ENCODE assay signal across 29 mouse cellular contexts in the genomic region with DNA sequence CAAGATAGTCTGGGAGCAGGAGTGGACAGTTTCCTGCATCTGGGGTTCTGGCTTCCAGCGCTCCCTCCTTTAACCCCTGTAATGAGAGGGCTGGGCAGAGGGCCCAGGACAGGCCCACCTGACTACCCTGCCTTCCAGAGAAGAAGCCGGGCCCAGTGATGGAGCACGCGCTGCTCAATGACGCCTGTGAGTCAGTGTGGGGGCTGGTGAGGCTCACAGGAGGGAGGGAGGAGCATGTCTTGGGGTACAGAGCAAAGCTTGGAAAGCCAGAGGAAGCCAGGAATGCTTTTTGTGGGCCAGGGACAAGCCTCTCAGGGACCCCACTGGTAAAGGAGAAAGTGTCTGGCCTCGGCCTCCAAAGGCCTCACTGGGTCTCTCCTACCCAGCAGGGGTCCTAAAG. TPM values are rescaled to one million over a fixed set of nuclear protein-coding genes. Genes with fewer than 3 reads are reported as not detected.
DNase-seq lines count a peak whose midpoint lies in the region.
"Had no signal": no experiment of that assay in that cellular context is flagged by ENCODE, and none has a peak within 500 bp of the region (broad histone marks: within the 10 kb centered on the region; RNA-seq: fewer than 3 reads in every experiment).

No protein-coding gene starts in this region.

- 86% methylated on average over 6 of the region's 6 CpGs for WGBS in embryonic facial prominence, embryonic 10.5 days

- peaks cover 18% of the 10 kb centered on the region for H3K4me1 ChIP-seq in embryonic facial prominence, embryonic 10.5 days

- H3K4me3 ChIP-seq in embryonic facial prominence, embryonic 10.5 days, result no peak overlapping the region
- H3K4me3 ChIP-seq: forebrain, embryonic 13.5 days; heart, embryonic 10.5 days; heart, embryonic 15.5 days; limb, embryonic 12.5 days; lung, embryonic 15.5 days; myocyte; neural tube, embryonic 12.5 days had no signal

- H3K27ac ChIP-seq in embryonic facial prominence, embryonic 10.5 days (replicated peaks), result 0 out of 2 replicates have a peak overlapping the region, but pooled peaks have one; percentile 15
- H3K27ac ChIP-seq: forebrain, embryonic 13.5 days; heart, embryonic 10.5 days; heart, embryonic 15.5 days; limb, embryonic 12.5 days; lung, embryonic 15.5 days; neural tube, embryonic 12.5 days; stomach, postnatal 0 days had no signal

- peaks cover 46% of the 10 kb centered on the region for H3K36me3 ChIP-seq in embryonic facial prominence, embryonic 10.5 days (replicated peaks)
- H3K36me3 ChIP-seq: neural tube, embryonic 12.5 days had no signal

- peak; percentile 5 to 21 for DNase-seq in layer of hippocampus, adult 18-20 months (ENCODE audit: low spot score in 2 of 2)
- no peak for DNase-seq in layer of hippocampus, postnatal 25 days (ENCODE audit: extremely low spot score in 1 of 2, low spot score in 1 of 2)
- DNase-seq in right cerebral cortex, adult 18-20 months, result peak; percentile 52
- no peak for DNase-seq in right cerebral cortex, postnatal 14 days
- no peak for DNase-seq in embryonic facial prominence, embryonic 10.5 days (ENCODE audit: low spot score)
- peak; percentile 19 to 24 for DNase-seq in right cerebral cortex, postnatal 36 days (ENCODE audit: low spot score in 2 of 2)
- no peak for DNase-seq in ovary, postnatal 36 days (ENCODE audit: low spot score)
- DNase-seq: adrenal gland, postnatal 25 days; cerebellum, adult 18-20 months; cerebellum, postnatal 10 days; gastrocnemius, postnatal 14 days; kidney, adult 18-20 months; kidney, postnatal 36 days; spleen, adult 18-20 months; thymus, adult 2 months; thymus, postnatal 36 days had no signal

- no peaks in the 10 kb centered on the region for H3K9me3 ChIP-seq in embryonic facial prominence, embryonic 10.5 days
- H3K9me3 ChIP-seq: forebrain, embryonic 13.5 days; heart, embryonic 10.5 days; heart, embryonic 15.5 days; limb, embryonic 12.5 days; neural tube, embryonic 12.5 days had no signal

- H3K27me3 ChIP-seq in embryonic facial prominence, embryonic 10.5 days (replicated peaks; ENCODE audit: low read depth, poor library complexity, severe bottlenecking), result peaks cover 48% of the 10 kb centered on the region

RNA-seq across cellular contexts. Expression of a gene that starts 3.5 kb away (rescaled TPM):
- total RNA-seq in layer of hippocampus, adult 18-20 months (2021), result under 1 TPM; 0.15 to 0.57 TPM
- under 1 TPM; 0.27 to 0.28 TPM for total RNA-seq in layer of hippocampus, postnatal 25 days (2021)
- polyA plus RNA-seq in embryonic facial prominence, embryonic 10.5 days (2016; fragmentation: Nextera tagmentation; extraction: Ambion mirVana), result 0.07 and 0.16 TPM in 2 replicates
- total RNA-seq: adrenal gland, adult 18-20 months had no signal
- polyA plus RNA-seq: CD4-positive, CD25-positive, alpha-beta regulatory T cell, adult 4 months; limb, embryonic 12.5 days; midbrain, embryonic 11.5 days; midbrain, embryonic 16.5 days had no signal

RNA-seq across cellular contexts. Expression of a gene that starts 30.8 kb away (rescaled TPM):
- 1 to 10 TPM; 2.5 to 3.0 TPM for total RNA-seq in layer of hippocampus, adult 18-20 months (2021)
- total RNA-seq in layer of hippocampus, postnatal 25 days (2021), result 1 to 10 TPM; 1.0 to 2.3 TPM
- polyA plus RNA-seq in embryonic facial prominence, embryonic 10.5 days (2016; fragmentation: Nextera tagmentation; extraction: Ambion mirVana), result 15.3 and 15.5 TPM in 2 replicates

RNA-seq across cellular contexts. Expression of a gene that starts 40.1 kb away (rescaled TPM):
- total RNA-seq in layer of hippocampus, adult 18-20 months (2021), result 10 to 100 TPM; 11.1 to 11.4 TPM
- 10 to 100 TPM in 1 of 2 experiments, 1 to 10 TPM in 1; 9.4 to 10.9 TPM for total RNA-seq in layer of hippocampus, postnatal 25 days (2021)
- polyA plus RNA-seq in embryonic facial prominence, embryonic 10.5 days (2016; fragmentation: Nextera tagmentation; extraction: Ambion mirVana), result 40.3 and 40.6 TPM in 2 replicates

RNA-seq across cellular contexts. Expression of a gene that starts 41.2 kb away (rescaled TPM):
- total RNA-seq in layer of hippocampus, adult 18-20 months (2021), result 10 to 100 TPM; 19.4 to 19.9 TPM
- total RNA-seq in layer of hippocampus, postnatal 25 days (2021), result 10 to 100 TPM; 19.9 to 21.8 TPM
- polyA plus RNA-seq in embryonic facial prominence, embryonic 10.5 days (2016; fragmentation: Nextera tagmentation; extraction: Ambion mirVana), result 20.3 and 20.4 TPM in 2 replicates

RNA-seq across cellular contexts. Expression of a gene that starts 45.1 kb away (rescaled TPM):
- total RNA-seq in layer of hippocampus, adult 18-20 months (2021), result under 1 TPM; 0.46 to 0.74 TPM
- 1 to 10 TPM in 1 of 2 experiments, under 1 TPM in 1; 0.54 to 1.2 TPM for total RNA-seq in layer of hippocampus, postnatal 25 days (2021)
- polyA plus RNA-seq in embryonic facial prominence, embryonic 10.5 days (2016; fragmentation: Nextera tagmentation; extraction: Ambion mirVana), result 1.5 and 1.8 TPM in 2 replicates
- total RNA-seq: liver, adult 2 months had no signal

Comparison
In these comparisons a context has a peak if more than half of its experiments do, and no peak if none do; other contexts are left out.
1. DNase-seq: peak in layer of hippocampus, adult 18-20 months (2 of 2), right cerebral cortex, adult 18-20 months (single experiment) and right cerebral cortex, postnatal 36 days (2 of 2); none in layer of hippocampus, postnatal 25 days (0 of 2), right cerebral cortex, postnatal 14 days (single experiment), embryonic facial prominence, embryonic 10.5 days (single experiment) and ovary, postnatal 36 days (single experiment).